Mouse (Mus musculus): ENCODE measurements at regions not wholly inside any gene's neighbourhood (a gene's known extent, or its start where the extent isn't known, plus 50 kb on each side); places are given as distances from the start of the nearest gene placed in this dataset.

DNA sequence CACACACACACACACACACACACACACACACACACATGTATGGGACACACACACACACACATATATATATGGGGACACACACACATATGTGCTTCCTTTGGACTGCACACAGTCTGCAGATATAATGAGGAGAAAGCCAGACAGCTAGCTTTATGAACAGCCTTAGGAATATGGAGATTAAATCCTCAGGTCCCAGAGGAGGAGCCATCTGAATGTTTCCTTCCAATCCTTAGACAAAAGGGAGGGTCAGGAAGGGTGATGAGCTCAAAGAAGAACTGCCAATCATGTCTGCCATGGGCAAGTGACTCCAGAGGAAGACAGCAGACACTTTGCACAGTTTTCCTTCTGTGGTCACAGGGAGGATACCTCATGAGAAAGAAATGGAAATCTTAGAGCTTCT is 168.0 kb downstream of the Lrig3 start:
- H3K4me1 ChIP-seq, result peaks cover 16% of the 10 kb centered on the region

DNA sequence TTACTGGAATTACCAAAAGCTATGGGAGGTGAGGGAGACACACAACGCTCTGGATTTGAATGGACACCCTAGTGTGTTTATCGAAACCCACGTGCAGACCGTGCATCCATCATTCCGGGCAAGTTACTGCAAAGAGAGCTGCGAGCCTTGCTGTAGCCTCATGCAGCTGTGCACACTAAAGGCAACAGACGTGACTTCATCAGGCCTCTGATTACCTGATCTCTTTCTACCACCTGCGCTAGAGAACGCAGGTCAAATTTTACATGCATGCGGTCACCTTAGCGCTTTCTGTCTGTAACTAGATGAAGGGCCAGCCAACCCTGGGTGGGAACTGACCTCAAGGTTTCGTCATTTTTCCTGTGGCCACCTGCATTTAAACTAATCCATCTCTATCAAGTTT is 172.6 kb downstream of the Lrig3 start:
- Histone ChIP-seq H3K36me3 (no peaks in the 10 kb centered on the region), H3K27ac (replicated peaks) (no peak overlapping the region), H3K4me1 (peaks cover 12% of the 10 kb centered on the region), H3K4me3 (no peak overlapping the region), H3K9me3 (replicated peaks) (no peaks in the 10 kb centered on the region), H3K27me3 (ENCODE audit: low read depth, poor library complexity, severe bottlenecking) (no peaks in the 10 kb centered on the region)
- no peak for DNase-seq (ENCODE audit: low spot score)
- 96% methylated on average over 12 of the region's 12 CpGs for WGBS

More for the DNA sequence above, 168.0 kb downstream of the Lrig3 start:
- no peaks in the 10 kb centered on the region for H3K36me3 ChIP-seq
- H3K27ac ChIP-seq (replicated peaks), result peak overlapping the region; percentile 33; the same call in 1 of the 2 replicates
- no peak overlapping the region for H3K4me3 ChIP-seq
- no peaks in the 10 kb centered on the region for H3K9me3 ChIP-seq (replicated peaks)
- peak; percentile 21 for DNase-seq (ENCODE audit: low spot score)
- H3K27me3 ChIP-seq (ENCODE audit: low read depth, poor library complexity, severe bottlenecking), result no peaks in the 10 kb centered on the region

DNA sequence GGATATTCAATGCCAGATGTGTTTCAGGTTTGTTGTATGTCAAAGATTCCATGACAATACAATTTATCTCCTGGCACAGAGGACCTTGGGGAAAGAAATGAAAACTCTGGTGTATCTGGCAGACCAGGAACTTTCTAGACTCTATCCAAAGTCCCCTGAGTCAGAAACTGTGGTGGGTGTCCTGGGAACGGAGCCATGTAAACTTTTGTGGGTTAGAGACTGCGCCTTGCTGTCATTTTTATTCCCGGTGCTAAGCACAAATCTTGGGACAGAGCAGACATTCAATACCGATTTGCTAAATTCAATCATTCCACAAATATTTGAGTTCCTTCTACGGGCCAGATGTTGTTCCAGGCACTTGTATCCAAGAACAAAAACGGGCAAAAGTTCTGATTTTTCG is 175.6 kb downstream of the Lrig3 start:
- 90% methylated on average over 7 of the region's 7 CpGs for whole genome bisulfite sequencing

DNA sequence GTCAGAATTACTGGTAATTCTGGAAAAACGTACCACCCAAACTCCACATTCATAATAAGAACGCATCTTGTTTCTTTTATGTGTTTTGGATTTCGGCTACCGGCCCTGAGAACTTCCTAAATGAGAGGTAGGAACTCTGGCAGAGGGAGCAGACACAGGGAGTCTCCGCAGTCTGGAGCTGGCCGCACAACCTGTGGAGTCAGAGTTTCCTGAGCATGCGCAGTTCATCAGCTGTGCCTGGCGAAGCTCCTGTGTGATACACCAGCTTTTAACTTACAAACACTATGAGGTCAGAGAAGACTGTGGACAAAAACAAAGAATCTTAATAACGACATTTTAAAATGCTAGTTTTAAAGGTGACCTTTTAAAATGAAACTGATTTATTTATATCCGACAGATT is 177.9 kb downstream of the Lrig3 start:
- no peaks in the 10 kb centered on the region for H3K9me3 ChIP-seq (replicated peaks)
- no peak overlapping the region for H3K27ac ChIP-seq (replicated peaks)
- WGBS, result 85% methylated on average over 10 of the region's 10 CpGs
- no peaks in the 10 kb centered on the region for H3K4me1 ChIP-seq
- H3K27me3 ChIP-seq (ENCODE audit: low read depth, poor library complexity, severe bottlenecking), result no peaks in the 10 kb centered on the region
- no peaks in the 10 kb centered on the region for H3K36me3 ChIP-seq
- DNase-seq (ENCODE audit: low spot score), result no peak
- H3K4me3 ChIP-seq, result no peak overlapping the region

More for the DNA sequence above, 175.6 kb downstream of the Lrig3 start:
- no peak for DNase-seq (ENCODE audit: low spot score)
- H3K4me3 ChIP-seq, result no peak overlapping the region
- no peaks in the 10 kb centered on the region for H3K27me3 ChIP-seq (ENCODE audit: low read depth, poor library complexity, severe bottlenecking)
- no peak overlapping the region for H3K27ac ChIP-seq (replicated peaks)
- H3K4me1 ChIP-seq, result no peaks in the 10 kb centered on the region
- no peaks in the 10 kb centered on the region for H3K9me3 ChIP-seq (replicated peaks)
- no peaks in the 10 kb centered on the region for H3K36me3 ChIP-seq

DNA sequence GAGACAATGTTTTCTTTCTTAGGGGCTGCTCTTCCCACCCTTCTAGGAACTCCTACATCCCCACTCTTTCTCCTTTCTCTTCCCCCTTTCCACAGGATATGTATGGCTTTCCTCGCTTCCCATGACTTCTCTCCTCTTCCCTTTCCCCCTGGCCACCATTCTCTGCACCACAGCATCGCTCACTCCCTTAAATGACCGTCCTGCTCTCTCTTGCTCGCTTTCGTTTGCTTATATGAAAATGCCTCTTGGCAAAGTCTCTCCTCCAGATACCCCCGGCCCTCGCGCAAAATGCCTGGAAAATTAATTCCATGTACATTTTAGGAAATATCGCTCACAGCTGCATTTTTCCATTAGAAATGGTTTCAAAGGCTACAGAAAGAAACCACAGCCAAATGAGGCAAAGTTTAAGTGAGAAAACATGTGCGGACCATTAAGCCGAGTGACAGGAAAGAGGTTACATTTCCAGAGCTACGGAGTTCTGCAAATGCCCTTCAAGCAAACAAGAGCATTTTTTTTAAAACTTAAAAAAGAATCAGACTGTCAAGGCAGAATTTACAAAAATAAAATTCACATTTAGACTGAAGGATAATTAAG is 178.7 kb downstream of the Lrig3 start:
- no peak for DNase-seq (ENCODE audit: low spot score)
- WGBS, result 91% methylated on average over 12 of the region's 12 CpGs

DNA sequence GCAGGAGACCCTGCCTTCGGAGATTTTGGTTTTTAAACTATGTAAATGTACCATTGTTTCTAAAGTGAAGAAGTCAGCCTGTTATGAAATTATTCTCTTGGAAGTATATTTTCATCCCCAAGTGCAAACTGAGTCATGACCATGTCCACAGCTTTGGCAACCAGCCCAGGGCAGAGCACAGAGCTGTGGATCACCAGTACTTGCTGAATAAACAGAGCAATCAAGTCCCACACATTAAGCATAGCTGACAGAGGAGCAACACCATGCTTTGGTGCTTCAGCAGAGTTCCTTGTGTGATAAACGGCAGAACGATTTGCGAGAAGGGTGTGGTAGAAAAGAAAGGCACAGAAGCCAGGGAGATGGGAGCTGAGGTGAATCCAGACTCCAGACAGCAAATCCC is 191.3 kb downstream of the Lrig3 start:
- Histone ChIP-seq H3K4me3 (no peak overlapping the region), H3K27ac (replicated peaks) (no peak overlapping the region; the same call in 1 of the 2 replicates), H3K27me3 (ENCODE audit: low read depth, poor library complexity, severe bottlenecking) (no peaks in the 10 kb centered on the region), H3K36me3 (no peaks in the 10 kb centered on the region), H3K4me1 (no peaks in the 10 kb centered on the region), H3K9me3 (replicated peaks) (no peaks in the 10 kb centered on the region)
- DNase-seq (ENCODE audit: low spot score), result no peak
- 86% methylated on average over 4 of the region's 4 CpGs for WGBS

More for the DNA sequence above, 178.7 kb downstream of the Lrig3 start:
- no peak overlapping the region for H3K27ac ChIP-seq (replicated peaks)
- no peaks in the 10 kb centered on the region for H3K4me1 ChIP-seq
- H3K9me3 ChIP-seq (replicated peaks), result no peaks in the 10 kb centered on the region
- no peak overlapping the region for H3K4me3 ChIP-seq
- H3K27me3 ChIP-seq (ENCODE audit: low read depth, poor library complexity, severe bottlenecking), result no peaks in the 10 kb centered on the region
- H3K36me3 ChIP-seq, result no peaks in the 10 kb centered on the region

DNA sequence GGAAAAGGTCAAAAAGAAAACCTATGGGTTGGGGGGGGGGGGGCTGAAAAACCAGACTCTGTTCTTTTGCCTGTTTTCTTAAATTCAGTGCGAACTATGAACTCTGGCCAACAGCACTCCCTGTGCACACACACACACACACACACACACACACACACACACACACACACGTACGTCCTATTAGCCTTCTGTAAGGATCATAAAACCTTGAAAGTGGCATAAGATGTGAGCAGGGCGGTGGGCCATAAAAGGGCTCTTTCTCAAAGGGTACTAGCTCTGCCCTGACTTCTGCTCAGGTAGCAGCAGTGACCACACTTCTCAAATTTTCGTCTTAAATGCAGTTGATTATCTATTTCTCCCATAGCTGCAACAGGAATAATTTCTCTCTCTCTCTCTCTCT is 199.2 kb downstream of the Lrig3 start:
- H3K27ac ChIP-seq (replicated peaks), result no peak overlapping the region
- H3K27me3 ChIP-seq (ENCODE audit: low read depth, poor library complexity, severe bottlenecking), result no peaks in the 10 kb centered on the region
- no peaks in the 10 kb centered on the region for H3K4me1 ChIP-seq
- DNase-seq (ENCODE audit: low spot score), result no peak
- H3K4me3 ChIP-seq, result no peak overlapping the region
- no peaks in the 10 kb centered on the region for H3K9me3 ChIP-seq (replicated peaks)
- H3K36me3 ChIP-seq, result no peaks in the 10 kb centered on the region
- 92% methylated on average over 5 of the region's 5 CpGs for WGBS

DNA sequence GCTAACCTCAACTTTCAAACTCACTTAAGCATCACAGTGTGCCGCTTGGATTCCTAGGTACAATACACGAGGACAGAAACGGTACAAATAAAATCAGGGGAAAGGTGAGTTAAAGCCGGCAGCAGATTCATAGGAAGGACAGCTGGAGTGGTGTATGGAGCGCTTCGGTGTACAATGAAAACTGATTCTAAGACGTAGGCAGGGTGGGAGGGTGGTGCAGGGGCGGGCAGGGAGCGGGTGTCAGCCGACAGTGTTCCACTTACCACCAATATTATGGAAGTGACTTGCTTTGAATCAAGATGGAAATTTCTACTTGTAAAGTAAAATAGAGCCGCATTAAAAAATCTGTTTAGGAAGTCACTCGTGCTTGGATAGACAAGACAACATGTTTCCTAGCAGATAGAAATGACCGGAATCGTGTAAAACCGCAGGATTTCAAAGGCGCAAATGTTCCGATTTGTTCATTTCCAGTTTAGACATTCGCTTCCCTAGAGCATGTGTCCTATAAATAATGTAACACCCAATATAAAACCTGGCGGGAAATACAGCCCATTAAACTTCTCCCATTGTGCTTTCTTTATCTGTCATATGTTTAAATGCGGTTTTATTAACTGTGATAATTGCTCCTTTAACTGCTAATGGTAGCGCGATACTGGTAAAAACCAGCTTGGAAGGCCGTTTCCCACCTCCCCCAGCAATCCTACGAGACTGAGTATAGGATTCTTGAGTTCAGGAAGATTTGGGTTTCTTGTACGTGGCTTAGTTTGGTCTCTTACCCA is 203.3 kb downstream of the Lrig3 start:
- 93% methylated on average over 25 of the region's 25 CpGs for WGBS

DNA sequence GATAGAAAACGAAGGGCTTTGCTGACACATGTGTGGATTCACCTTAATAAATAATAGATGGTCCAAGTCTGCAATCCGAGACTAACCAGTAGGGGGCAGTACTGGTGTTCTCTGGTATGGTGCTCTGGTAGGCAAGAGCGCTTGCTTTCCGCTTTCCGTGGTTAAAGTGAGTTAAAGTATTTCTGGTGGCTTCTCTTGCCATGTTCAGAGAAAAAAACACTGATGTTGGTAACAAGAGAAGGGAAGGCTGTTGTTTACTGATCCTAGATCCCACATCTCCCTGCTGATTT is 203.9 kb downstream of the Lrig3 start:
- no peaks in the 10 kb centered on the region for H3K27me3 ChIP-seq (ENCODE audit: low read depth, poor library complexity, severe bottlenecking)
- no peaks in the 10 kb centered on the region for H3K4me1 ChIP-seq
- WGBS, result 65% methylated on average over 5 of the region's 5 CpGs
- no peaks in the 10 kb centered on the region for H3K36me3 ChIP-seq
- H3K27ac ChIP-seq (replicated peaks), result no peak overlapping the region
- no peaks in the 10 kb centered on the region for H3K9me3 ChIP-seq (replicated peaks)
- H3K4me3 ChIP-seq, result no peak overlapping the region
- no peak for DNase-seq (ENCODE audit: low spot score)

More for the DNA sequence above, 203.3 kb downstream of the Lrig3 start:
- Histone ChIP-seq H3K4me3 (no peak overlapping the region), H3K4me1 (no peaks in the 10 kb centered on the region), H3K36me3 (no peaks in the 10 kb centered on the region), H3K27ac (replicated peaks) (no peak overlapping the region), H3K9me3 (replicated peaks) (no peaks in the 10 kb centered on the region), H3K27me3 (ENCODE audit: low read depth, poor library complexity, severe bottlenecking) (no peaks in the 10 kb centered on the region)
- no peak for DNase-seq (ENCODE audit: low spot score)

DNA sequence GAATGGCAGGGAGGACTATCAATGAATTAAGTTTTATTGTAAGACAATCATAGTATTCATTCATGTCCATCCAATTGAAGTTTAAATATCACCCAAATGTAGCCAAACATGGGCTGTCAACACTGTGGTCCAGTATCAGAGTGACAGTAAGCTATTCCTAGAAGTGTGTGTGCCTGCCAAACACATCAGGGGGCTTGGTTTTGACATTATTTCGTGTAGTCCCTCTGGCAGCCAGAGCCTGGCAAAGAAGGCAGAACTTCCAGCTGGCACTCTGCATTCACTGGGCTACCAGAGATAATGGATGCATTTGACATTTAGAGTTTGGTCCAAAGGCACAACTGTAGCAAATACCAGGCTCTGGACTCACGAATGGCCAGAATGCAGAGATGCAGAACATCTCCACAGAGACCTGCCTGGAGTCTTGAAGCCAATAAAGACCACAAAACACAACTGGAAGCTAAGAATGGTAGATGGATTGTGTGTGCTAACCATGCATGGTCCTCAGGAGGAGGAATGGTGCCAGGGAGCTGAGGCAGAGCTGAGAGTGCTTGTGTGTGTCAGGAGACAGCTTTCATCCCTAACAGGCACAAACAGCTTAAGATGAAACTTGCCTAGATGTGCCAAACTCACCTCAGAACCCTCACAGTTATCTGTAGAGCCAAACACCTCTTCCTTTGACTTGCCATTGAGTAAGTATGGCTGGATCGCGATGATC is 210.9 kb downstream of the Lrig3 start:
- no peak for DNase-seq (ENCODE audit: low spot score)
- Histone ChIP-seq H3K36me3 (no peaks in the 10 kb centered on the region), H3K4me1 (no peaks in the 10 kb centered on the region), H3K4me3 (no peak overlapping the region), H3K27ac (replicated peaks) (no peak overlapping the region), H3K9me3 (replicated peaks) (no peaks in the 10 kb centered on the region), H3K27me3 (ENCODE audit: low read depth, poor library complexity, severe bottlenecking) (no peaks in the 10 kb centered on the region)
- WGBS, result 90% methylated on average over 4 of the region's 4 CpGs

DNA sequence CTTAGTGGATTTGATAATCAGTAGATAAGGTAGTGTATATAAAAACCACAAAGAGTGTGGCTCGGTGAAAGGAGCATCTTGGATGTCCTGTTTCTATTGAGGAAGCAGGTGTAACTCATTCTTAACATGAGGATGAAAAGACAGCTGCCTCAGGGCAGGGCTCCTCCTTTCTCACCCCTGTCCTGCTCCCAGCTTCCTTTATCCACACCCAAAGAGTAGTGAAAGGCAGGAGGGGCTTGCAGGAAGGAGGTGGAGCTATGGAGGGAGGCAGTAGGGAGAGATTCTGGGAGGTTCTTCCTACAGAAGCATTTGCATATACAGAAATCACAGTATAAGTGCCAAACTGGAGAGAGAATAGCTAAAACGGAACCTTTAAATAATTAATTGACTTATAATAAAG is 216.4 kb downstream of the Lrig3 start:
- WGBS, result 81% methylated on average over 2 of the region's 2 CpGs

DNA sequence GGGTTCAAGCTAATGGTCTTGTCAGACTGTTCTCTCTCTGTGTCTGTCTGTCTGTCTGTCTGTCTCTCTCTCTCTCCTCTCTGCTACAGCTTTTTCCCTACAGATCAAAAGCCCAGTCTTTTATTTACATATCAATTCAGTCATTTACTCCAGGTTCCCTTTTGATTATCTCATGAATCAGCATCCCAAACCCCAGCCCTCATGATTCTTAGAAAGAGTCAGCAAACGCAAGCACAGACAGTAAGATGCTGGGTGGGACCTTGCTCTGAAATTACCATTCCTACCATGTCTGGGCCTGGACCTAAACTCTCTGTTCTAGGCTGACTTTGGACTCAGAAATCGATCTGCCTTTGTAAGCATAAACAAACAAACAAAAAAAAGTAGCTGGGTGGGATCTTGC is 218.0 kb downstream of the Lrig3 start:
- WGBS, result 71% methylated on average over 2 of the region's 2 CpGs
- no peak overlapping the region for H3K27ac ChIP-seq (replicated peaks)
- H3K27me3 ChIP-seq (ENCODE audit: low read depth, poor library complexity, severe bottlenecking), result no peaks in the 10 kb centered on the region

More for the DNA sequence above, 216.4 kb downstream of the Lrig3 start:
- Histone ChIP-seq H3K9me3 (replicated peaks) (no peaks in the 10 kb centered on the region), H3K4me3 (no peak overlapping the region), H3K4me1 (no peaks in the 10 kb centered on the region), H3K27ac (replicated peaks) (no peak overlapping the region), H3K27me3 (ENCODE audit: low read depth, poor library complexity, severe bottlenecking) (no peaks in the 10 kb centered on the region), H3K36me3 (no peaks in the 10 kb centered on the region)
- DNase-seq (ENCODE audit: low spot score), result no peak

DNA sequence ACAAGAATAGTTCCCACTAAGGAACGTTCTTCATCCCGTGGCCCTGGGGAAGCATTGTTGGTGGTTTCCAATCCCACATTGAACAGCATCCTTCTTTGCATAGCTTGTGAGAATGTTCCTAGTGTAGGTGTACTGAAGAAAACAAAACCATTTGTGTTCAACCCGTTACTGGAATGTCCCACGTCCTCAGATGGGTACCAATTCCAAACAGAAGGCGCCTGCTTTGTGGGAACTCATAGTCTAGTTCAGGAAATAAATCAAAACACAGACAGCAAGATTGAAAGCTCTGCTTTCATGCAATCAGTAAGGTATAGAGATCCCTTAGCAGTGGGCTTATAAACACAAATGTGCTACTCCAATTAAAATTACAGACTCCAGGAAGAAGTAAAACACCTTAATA is 219.4 kb downstream of the Lrig3 start:
- Histone ChIP-seq H3K4me1 (no peaks in the 10 kb centered on the region), H3K36me3 (no peaks in the 10 kb centered on the region), H3K27me3 (ENCODE audit: low read depth, poor library complexity, severe bottlenecking) (no peaks in the 10 kb centered on the region), H3K27ac (replicated peaks) (no peak overlapping the region), H3K9me3 (replicated peaks) (peaks cover 3% of the 10 kb centered on the region; the same call in 1 of the 2 replicates), H3K4me3 (no peak overlapping the region)
- 95% methylated on average over 5 of the region's 5 CpGs for WGBS
- no peak for DNase-seq (ENCODE audit: low spot score)

More for the DNA sequence above, 218.0 kb downstream of the Lrig3 start:
- H3K9me3 ChIP-seq (replicated peaks), result peaks cover 3% of the 10 kb centered on the region; the same call in 1 of the 2 replicates
- H3K4me3 ChIP-seq, result no peak overlapping the region
- no peaks in the 10 kb centered on the region for H3K4me1 ChIP-seq
- DNase-seq (ENCODE audit: low spot score), result no peak
- H3K36me3 ChIP-seq, result no peaks in the 10 kb centered on the region
